Mouse (Mus musculus): ENCODE measurements at regions not wholly inside any gene's neighbourhood (a gene's known extent, or its start where the extent isn't known, plus 50 kb on each side); places are given as distances from the start of the nearest gene placed in this dataset.
"Not testable (repeated sequence)": the region's sequence is repeated elsewhere in the genome, so short reads cannot be mapped to it uniquely, and the experiment has no call there.

GRCm38 (mm10) chr8:113513886-113514730, 121.3 kb upstream of the Mon1b start:
- 61% methylated on average over 14 of the region's 14 CpGs for WGBS
- Histone ChIP-seq H3K27me3 (ENCODE audit: control insufficient read depth, insufficient read depth, low read length) (no peaks in the 10 kb centered on the region), H3K9me3 (ENCODE audit: control insufficient read depth, low read length) (no peaks in the 10 kb centered on the region), H3K27ac (replicated peaks) (no peak overlapping the region), H3K4me1 (replicated peaks; ENCODE audit: control insufficient read depth, insufficient read depth) (no peaks in the 10 kb centered on the region), H3K36me3 (ENCODE audit: control insufficient read depth, insufficient read depth, low read length) (no peaks in the 10 kb centered on the region), H3K4me2 (replicated peaks; ENCODE audit: low read depth) (no peak overlapping the region), H3K4me3 (ENCODE audit: low read depth, low read length) (no peak overlapping the region), H3K9ac (ENCODE audit: low read length) (no peak overlapping the region)
- no peak for TF ChIP-seq EP300 (optimal IDR thresholded peaks at IDR 0.05)
- TF ChIP-seq CTCF (IDR thresholded peaks at IDR 0.05; ENCODE audit: low read depth) = no peak
- ATAC-seq (ENCODE audit: low FRiP score, low TSS enrichment) (no peak), DNase-seq (ENCODE audit: low spot score) (no peak)

- H3K27ac ChIP-seq (replicated peaks); H3K27me3 ChIP-seq (ENCODE audit: control insufficient read depth, insufficient read depth, low read length); H3K4me3 ChIP-seq (ENCODE audit: low read depth, low read length); ATAC-seq (ENCODE audit: low FRiP score, low TSS enrichment); H3K4me1 ChIP-seq (replicated peaks; ENCODE audit: control insufficient read depth, insufficient read depth); H3K4me2 ChIP-seq (replicated peaks; ENCODE audit: low read depth); H3K9me3 ChIP-seq (ENCODE audit: control insufficient read depth, low read length); H3K36me3 ChIP-seq (ENCODE audit: control insufficient read depth, insufficient read depth, low read length); DNase-seq (ENCODE audit: low spot score); H3K9ac ChIP-seq (ENCODE audit: low read length): not testable (repeated sequence)
- 80% methylated on average over 4 of the region's 4 CpGs for WGBS
Observed at GRCm38 (mm10) chr8:113514731-113515375, 120.5 kb upstream of the Mon1b start.

- Histone ChIP-seq H3K27me3 (ENCODE audit: control insufficient read depth, insufficient read depth, low read length) (no peaks in the 10 kb centered on the region), H3K4me2 (replicated peaks; ENCODE audit: low read depth) (no peak overlapping the region), H3K4me3 (ENCODE audit: low read depth, low read length) (no peak overlapping the region), H3K4me1 (replicated peaks; ENCODE audit: control insufficient read depth, insufficient read depth) (no peaks in the 10 kb centered on the region), H3K9me3 (ENCODE audit: control insufficient read depth, low read length) (no peaks in the 10 kb centered on the region), H3K27ac (replicated peaks) (no peak overlapping the region), H3K36me3 (ENCODE audit: control insufficient read depth, insufficient read depth, low read length) (no peaks in the 10 kb centered on the region), H3K9ac (ENCODE audit: low read length) (no peak overlapping the region)
- 79% methylated on average over 7 of the region's 7 CpGs for WGBS
- TF ChIP-seq EP300 (optimal IDR thresholded peaks at IDR 0.05) = no peak
- TF ChIP-seq CTCF (IDR thresholded peaks at IDR 0.05; ENCODE audit: low read depth) = no peak
- ATAC-seq (ENCODE audit: low FRiP score, low TSS enrichment) = no peak
- DNase-seq (ENCODE audit: low spot score) = no peak
Observed at GRCm38 (mm10) chr8:113516176-113516575, 119.2 kb upstream of the Mon1b start.

GRCm38 (mm10) chr8:113517912-113518311, 117.5 kb upstream of the Mon1b start:
- Histone ChIP-seq H3K9me3 (ENCODE audit: control insufficient read depth, low read length) (no peaks in the 10 kb centered on the region), H3K4me2 (replicated peaks; ENCODE audit: low read depth) (no peak overlapping the region), H3K27me3 (ENCODE audit: control insufficient read depth, insufficient read depth, low read length) (no peaks in the 10 kb centered on the region), H3K36me3 (ENCODE audit: control insufficient read depth, insufficient read depth, low read length) (no peaks in the 10 kb centered on the region), H3K9ac (ENCODE audit: low read length) (no peak overlapping the region), H3K4me3 (ENCODE audit: low read depth, low read length) (no peak overlapping the region), H3K4me1 (replicated peaks; ENCODE audit: control insufficient read depth, insufficient read depth) (no peaks in the 10 kb centered on the region), H3K27ac (replicated peaks) (no peak overlapping the region)
- no peak; the same call in 1 of the 2 replicates for ATAC-seq (ENCODE audit: low FRiP score, low TSS enrichment)
- WGBS = 86% methylated on average over 1 of the region's 1 CpGs
- DNase-seq (ENCODE audit: low spot score) = no peak
- TF ChIP-seq CTCF (IDR thresholded peaks at IDR 0.05; ENCODE audit: low read depth) (no peak), EP300 (optimal IDR thresholded peaks at IDR 0.05) (no peak)

GRCm38 (mm10) chr8:113523561-113523960, 111.8 kb upstream of the Mon1b start:
- H3K4me1 ChIP-seq (replicated peaks; ENCODE audit: control insufficient read depth, insufficient read depth) = no peaks in the 10 kb centered on the region
- WGBS = 38% methylated on average over 1 of the region's 1 CpGs
- no peak overlapping the region for H3K4me3 ChIP-seq (ENCODE audit: low read depth, low read length)
- TF ChIP-seq EP300 (optimal IDR thresholded peaks at IDR 0.05) = no peak
- no peak for TF ChIP-seq CTCF (IDR thresholded peaks at IDR 0.05; ENCODE audit: low read depth)
- no peaks in the 10 kb centered on the region for H3K9me3 ChIP-seq (ENCODE audit: control insufficient read depth, low read length)
- no peak overlapping the region for H3K4me2 ChIP-seq (replicated peaks; ENCODE audit: low read depth)
- DNase-seq (ENCODE audit: low spot score) = no peak
- no peak overlapping the region for H3K27ac ChIP-seq (replicated peaks)
- 0 out of 2 replicates have a peak, but pooled peaks have one; percentile 56 for ATAC-seq (ENCODE audit: low FRiP score, low TSS enrichment)
- no peaks in the 10 kb centered on the region for H3K36me3 ChIP-seq (ENCODE audit: control insufficient read depth, insufficient read depth, low read length)
- no peak overlapping the region for H3K9ac ChIP-seq (ENCODE audit: low read length)
- no peaks in the 10 kb centered on the region for H3K27me3 ChIP-seq (ENCODE audit: control insufficient read depth, insufficient read depth, low read length)

GRCm38 (mm10) chr8:113531116-113531665, 104.2 kb upstream of the Mon1b start:
- no peak for DNase-seq (ENCODE audit: low spot score)
- H3K9me3 ChIP-seq (ENCODE audit: control insufficient read depth, low read length) = no peaks in the 10 kb centered on the region
- H3K4me3 ChIP-seq (ENCODE audit: low read depth, low read length) = no peak overlapping the region
- H3K27me3 ChIP-seq (ENCODE audit: control insufficient read depth, insufficient read depth, low read length) = no peaks in the 10 kb centered on the region
- H3K9ac ChIP-seq (ENCODE audit: low read length) = no peak overlapping the region
- no peak for ATAC-seq (ENCODE audit: low FRiP score, low TSS enrichment)
- no peak for TF ChIP-seq EP300 (optimal IDR thresholded peaks at IDR 0.05)
- 52% methylated on average over 10 of the region's 10 CpGs for WGBS
- 0 out of 2 replicates have a peak overlapping the region, but pooled peaks have one; percentile 29 for H3K4me2 ChIP-seq (replicated peaks; ENCODE audit: low read depth)
- H3K27ac ChIP-seq (replicated peaks) = no peak overlapping the region
- no peaks in the 10 kb centered on the region for H3K36me3 ChIP-seq (ENCODE audit: control insufficient read depth, insufficient read depth, low read length)
- H3K4me1 ChIP-seq (replicated peaks; ENCODE audit: control insufficient read depth, insufficient read depth) = no peaks in the 10 kb centered on the region

All from stomach, postnatal 0 days (tissue).